8 mouse cellular contexts compared by ENCODE assay signal in the genomic region with DNA sequence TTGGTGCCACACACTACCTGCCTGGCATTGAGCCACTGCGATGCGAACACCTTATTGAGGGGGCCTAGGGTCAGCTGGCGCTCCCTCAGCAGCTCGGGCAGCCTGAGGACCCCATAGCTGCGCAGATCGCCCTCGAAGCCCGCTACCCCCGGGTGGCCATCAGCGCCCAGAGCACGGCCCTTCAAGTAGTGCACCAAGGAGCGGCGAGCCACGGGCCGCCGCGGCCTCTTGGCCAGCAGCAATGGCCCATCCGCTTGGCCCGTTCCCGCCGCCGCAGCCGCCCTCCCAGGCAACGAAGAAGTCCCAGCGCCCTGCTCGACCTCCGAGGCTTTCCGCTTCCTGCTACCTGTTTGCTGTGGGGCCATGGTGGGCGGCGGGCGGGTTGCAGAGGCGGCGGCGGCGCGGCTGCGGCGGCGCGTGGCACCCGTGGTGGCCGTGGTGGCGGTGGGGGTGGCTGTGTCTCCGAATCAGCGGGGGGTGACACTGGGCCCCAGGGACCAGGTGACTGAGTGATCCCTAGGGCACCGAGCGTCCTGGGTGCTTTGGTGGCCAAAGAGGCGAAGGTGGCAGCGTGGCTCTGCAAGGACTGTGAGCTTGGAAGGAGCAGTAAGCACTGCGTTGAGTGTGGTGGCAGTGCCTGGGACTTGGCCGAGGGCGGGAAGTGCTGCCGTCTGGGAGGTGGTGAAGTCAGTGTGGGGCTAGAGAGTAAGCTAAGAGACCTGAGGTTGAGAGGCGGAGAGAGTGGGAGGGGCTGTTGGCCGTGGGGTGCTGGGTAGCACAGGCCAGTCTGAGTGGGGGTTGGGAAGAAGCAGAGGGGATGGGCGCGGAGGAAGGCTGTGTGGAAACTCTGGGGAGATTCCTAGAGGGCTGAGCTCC. TPM values are rescaled to one million over a fixed set of nuclear protein-coding genes. Genes with fewer than 3 reads are reported as not detected.
DNase-seq lines count a peak whose midpoint lies in the region; ATAC-seq and TF ChIP-seq lines count a peak whose summit lies in the region.

A gene (minus strand): TSS at position 697 of the 876 bp plus-strand sequence.

- H3K4me3 ChIP-seq in layer of hippocampus, adult 2 months: peak within 1 kb of the TSS; percentile 56
- H3K4me3 ChIP-seq in heart, embryonic 13.5 days: peak within 1 kb of the TSS; percentile 59
- H3K4me3 ChIP-seq in midbrain, embryonic 12.5 days: peak within 1 kb of the TSS; percentile 52

- H3K9ac ChIP-seq in heart, embryonic 13.5 days: peak within 1 kb of the TSS; percentile 77
- peak within 1 kb of the TSS; percentile 46; the same call in 1 of the 2 replicates for H3K9ac ChIP-seq in midbrain, embryonic 12.5 days (replicated peaks)

- no peaks in the 10 kb centered on the region for H3K9me3 ChIP-seq in heart, embryonic 13.5 days
- H3K9me3 ChIP-seq in midbrain, embryonic 12.5 days: no peaks in the 10 kb centered on the region

- 0 out of 2 replicates have a peak within 1 kb of the TSS, but pooled peaks have one; percentile 46 for H3K27ac ChIP-seq in layer of hippocampus, adult 2 months
- 0 out of 2 replicates have a peak within 1 kb of the TSS, but pooled peaks have one; percentile 20 for H3K27ac ChIP-seq in heart, embryonic 13.5 days (replicated peaks)
- H3K27ac ChIP-seq in midbrain, embryonic 12.5 days (replicated peaks): no peak within 1 kb of the TSS

- no peaks in the 10 kb centered on the region for H3K27me3 ChIP-seq in heart, embryonic 13.5 days (replicated peaks)
- H3K27me3 ChIP-seq in midbrain, embryonic 12.5 days: no peaks in the 10 kb centered on the region

- WGBS in heart, embryonic 13.5 days: 13% methylated on average over 47 of the region's 57 CpGs
- WGBS in midbrain, embryonic 12.5 days: 20% methylated on average over 56 of the region's 57 CpGs

- DNase-seq in layer of hippocampus, adult 2 months (ENCODE audit: low spot score in 2 of 2): peak in 1 of 2 experiments; percentile 9
- DNase-seq in layer of hippocampus, adult 9-11 months: no peak
- DNase-seq in left cerebral cortex, adult 8-10 months (ENCODE audit: low spot score in 2 of 2): peak; percentile 2 to 9
- peak; percentile 36 for DNase-seq in testis, postnatal 10 days (ENCODE audit: low spot score)
- no peak for DNase-seq in adrenal gland, postnatal 4 days (ENCODE audit: low spot score in 2 of 2)

- 0 out of 2 replicates have a peak, but pooled peaks have one; percentile 22 for ATAC-seq in common myeloid progenitor, adult 5-6 weeks (replicated peaks; ENCODE audit: low read depth, poor library complexity, severe bottlenecking)
- ATAC-seq in heart, embryonic 13.5 days (ENCODE audit: extremely low read depth, insufficient number of reproducible peaks, low FRiP score, low TSS enrichment): no peak; the same call in 1 of the 2 replicates
- peak; percentile 94 for ATAC-seq in midbrain, embryonic 12.5 days (ENCODE audit: low FRiP score, low read depth)

- H3K4me1 ChIP-seq in heart, embryonic 13.5 days: no peaks in the 10 kb centered on the region
- no peaks in the 10 kb centered on the region for H3K4me1 ChIP-seq in midbrain, embryonic 12.5 days

- H3K36me3 ChIP-seq in heart, embryonic 13.5 days: no peaks in the 10 kb centered on the region
- no peaks in the 10 kb centered on the region for H3K36me3 ChIP-seq in midbrain, embryonic 12.5 days

- peak within 1 kb of the TSS; percentile 74 for H3K4me2 ChIP-seq in heart, embryonic 13.5 days
- H3K4me2 ChIP-seq in midbrain, embryonic 12.5 days (replicated peaks): peak within 1 kb of the TSS; percentile 67

- no peak for TF ChIP-seq CTCF in layer of hippocampus, adult 2 months (conservative IDR thresholded peaks at IDR 0.05)

RNA-seq across cellular contexts. Expression of the gene that starts here (rescaled TPM):
- total RNA-seq in layer of hippocampus, adult 2 months (2021): 1 to 10 TPM; 1.6 to 2.4 TPM
- total RNA-seq in common myeloid progenitor, adult 5-6 weeks (2017): 0.14 TPM in 1 of 2 replicates, not detected in the other
- 1.3 and 1.8 TPM in 2 replicates for polyA plus RNA-seq in heart, embryonic 13.5 days (2015; fragmentation: Nextera tagmentation; extraction: Ambion mirVana)
- 1 to 10 TPM; 1.2 to 1.7 (median 1.3) TPM for total RNA-seq in left cerebral cortex, adult 8-10 months (2022)
- polyA plus RNA-seq in midbrain, embryonic 12.5 days (2016; fragmentation: Nextera tagmentation; extraction: Ambion mirVana): 1.4 and 1.7 TPM in 2 replicates
- under 1 TPM; 0.48 to 0.54 TPM for total RNA-seq in adrenal gland, postnatal 4 days (2021)

Comparison
In these comparisons a context has a peak if more than half of its experiments do, and no peak if none do; other contexts are left out.
1. Peak in ATAC-seq in common myeloid progenitor, adult 5-6 weeks; RNA of the gene not detected or under 1 TPM.
2. DNase-seq: peak in left cerebral cortex, adult 8-10 months (2 of 2) and testis, postnatal 10 days (single experiment); none in layer of hippocampus, adult 9-11 months (single experiment) and adrenal gland, postnatal 4 days (0 of 2).
3. Peak in every context shown above with its lines, with median percentiles within 50 percentile points of each other: H3K4me3 ChIP-seq.